Mouse (Mus musculus): ENCODE data around the gene Sugct. TPM values are rescaled to one million over a fixed set of nuclear protein-coding genes. Genes with fewer than 3 reads are reported as not detected.
A peak's percentile ranks its signal among the peaks of the same experiment; 100 is the strongest.

Gene Sugct
- polyA plus RNA-seq, 1 experiment from 2014 or later, result 2.7 TPM

DNA sequence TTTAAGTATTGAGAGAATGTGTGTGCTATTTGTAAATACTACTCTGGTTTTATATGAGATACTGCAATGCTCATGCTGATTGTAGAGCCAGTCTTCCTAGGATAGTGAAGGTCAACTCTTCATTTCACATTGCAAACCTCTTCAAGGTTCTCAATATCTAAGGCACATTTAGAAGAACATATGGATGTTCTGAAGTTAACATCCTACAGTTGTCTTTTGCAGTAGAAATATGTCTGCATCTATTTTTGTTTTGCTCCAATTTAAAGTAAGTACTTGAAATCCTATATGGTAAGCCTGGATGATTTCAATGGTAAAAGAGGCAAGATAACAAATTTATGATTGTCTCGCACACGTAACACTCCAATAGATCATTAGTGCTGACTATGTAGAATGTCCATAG is 638.7 kb downstream of the Sugct start:
- no peaks in the 10 kb centered on the region for H3K27me3 ChIP-seq (ENCODE audit: control insufficient read depth, insufficient read depth, low read length)
- H3K9me3 ChIP-seq (ENCODE audit: control insufficient read depth, low read length), result no peaks in the 10 kb centered on the region
- ATAC-seq (ENCODE audit: insufficient read depth, low FRiP score, low TSS enrichment) (no peak), DNase-seq (ENCODE audit: low spot score) (no peak)
- no peaks in the 10 kb centered on the region for H3K4me1 ChIP-seq (ENCODE audit: control insufficient read depth, insufficient read depth, low read length)
- no peaks in the 10 kb centered on the region for H3K36me3 ChIP-seq (ENCODE audit: control insufficient read depth, insufficient read depth, low read length)
- no peak overlapping the region for H3K4me3 ChIP-seq (ENCODE audit: low read depth, low read length)
- 88% methylated on average over 2 of the region's 2 CpGs for WGBS
- H3K27ac ChIP-seq (ENCODE audit: low read depth, low read length), result no peak overlapping the region
- H3K4me2 ChIP-seq (ENCODE audit: low read depth), result no peak overlapping the region
- H3K9ac ChIP-seq (ENCODE audit: low read length), result no peak overlapping the region

DNA sequence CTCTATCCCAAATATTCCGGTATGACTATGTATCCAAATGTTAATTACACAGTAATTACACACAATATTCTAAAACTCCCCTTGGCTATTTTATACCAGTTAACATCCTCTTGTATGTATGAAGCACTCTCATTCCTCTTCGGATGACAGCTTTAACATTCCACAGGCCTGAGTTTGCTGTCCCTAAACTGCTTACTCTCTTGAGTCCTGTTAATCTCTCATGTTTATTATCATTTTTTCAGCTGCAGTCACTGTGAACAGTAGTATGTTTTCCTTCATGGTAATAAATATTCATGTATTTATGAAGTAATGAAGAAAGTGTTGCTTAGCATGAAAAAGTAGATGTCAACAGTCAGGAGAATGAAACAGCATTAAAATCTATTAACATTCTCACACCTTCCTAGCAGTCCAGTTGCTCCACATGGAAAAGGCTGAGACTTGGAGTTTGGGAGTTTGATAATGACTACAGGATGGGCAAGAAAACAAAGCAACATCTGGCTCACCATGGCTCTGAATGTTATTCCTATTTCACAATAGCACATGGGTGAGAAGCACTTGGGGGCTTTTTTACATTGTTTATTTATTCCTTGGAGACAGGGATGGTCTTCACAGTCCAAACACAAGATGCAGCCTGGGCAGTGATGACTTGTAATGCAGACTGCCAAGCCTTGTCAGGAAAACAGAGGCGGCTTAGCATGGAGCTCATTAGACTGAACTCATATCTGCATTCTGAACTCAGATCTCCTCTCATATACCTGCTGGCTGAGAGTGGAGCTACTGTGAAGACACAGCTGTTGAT is 651.7 kb downstream of the Sugct start:
- Histone ChIP-seq H3K27ac (ENCODE audit: low read depth, low read length) (no peak overlapping the region), H3K4me2 (ENCODE audit: low read depth) (no peak overlapping the region), H3K9ac (ENCODE audit: low read length) (no peak overlapping the region), H3K36me3 (ENCODE audit: control insufficient read depth, insufficient read depth, low read length) (no peaks in the 10 kb centered on the region), H3K9me3 (ENCODE audit: control insufficient read depth, low read length) (no peaks in the 10 kb centered on the region), H3K27me3 (ENCODE audit: control insufficient read depth, insufficient read depth, low read length) (no peaks in the 10 kb centered on the region), H3K4me1 (ENCODE audit: control insufficient read depth, insufficient read depth, low read length) (no peaks in the 10 kb centered on the region), H3K4me3 (ENCODE audit: low read depth, low read length) (no peak overlapping the region)
- DNase-seq (ENCODE audit: low spot score) (no peak), ATAC-seq (ENCODE audit: insufficient read depth, low FRiP score, low TSS enrichment) (no peak)
- WGBS, result 83% methylated on average over 3 of the region's 3 CpGs

DNA sequence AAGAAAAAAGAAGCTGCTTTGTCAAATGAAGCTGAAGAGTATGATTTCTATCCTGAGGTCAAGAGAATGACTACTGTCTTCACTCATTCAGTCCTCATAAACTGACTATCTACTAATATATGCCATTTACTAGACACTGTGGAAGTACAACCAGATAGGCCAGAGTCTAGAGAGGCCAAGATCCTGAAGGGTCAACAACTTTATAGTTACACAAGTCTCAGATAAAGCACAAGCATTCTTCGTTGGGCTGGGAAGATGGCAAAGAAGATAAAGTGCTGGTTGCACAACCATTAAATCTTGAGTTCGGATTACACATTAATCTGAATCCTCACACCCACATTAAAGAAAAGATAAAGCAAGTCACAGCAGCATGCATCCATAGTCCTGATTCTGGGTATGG is 653.0 kb downstream of the Sugct start:
- Histone ChIP-seq H3K36me3 (ENCODE audit: control insufficient read depth, insufficient read depth, low read length) (no peaks in the 10 kb centered on the region), H3K9ac (ENCODE audit: low read length) (no peak overlapping the region), H3K4me1 (ENCODE audit: control insufficient read depth, insufficient read depth, low read length) (no peaks in the 10 kb centered on the region), H3K27me3 (ENCODE audit: control insufficient read depth, insufficient read depth, low read length) (no peaks in the 10 kb centered on the region), H3K4me3 (ENCODE audit: low read depth, low read length) (no peak overlapping the region), H3K9me3 (ENCODE audit: control insufficient read depth, low read length) (no peaks in the 10 kb centered on the region), H3K4me2 (ENCODE audit: low read depth) (no peak overlapping the region), H3K27ac (ENCODE audit: low read depth, low read length) (no peak overlapping the region)
- WGBS, result 85% methylated on average over 2 of the region's 2 CpGs
- ATAC-seq (ENCODE audit: insufficient read depth, low FRiP score, low TSS enrichment) (no peak), DNase-seq (ENCODE audit: low spot score) (no peak)

DNA sequence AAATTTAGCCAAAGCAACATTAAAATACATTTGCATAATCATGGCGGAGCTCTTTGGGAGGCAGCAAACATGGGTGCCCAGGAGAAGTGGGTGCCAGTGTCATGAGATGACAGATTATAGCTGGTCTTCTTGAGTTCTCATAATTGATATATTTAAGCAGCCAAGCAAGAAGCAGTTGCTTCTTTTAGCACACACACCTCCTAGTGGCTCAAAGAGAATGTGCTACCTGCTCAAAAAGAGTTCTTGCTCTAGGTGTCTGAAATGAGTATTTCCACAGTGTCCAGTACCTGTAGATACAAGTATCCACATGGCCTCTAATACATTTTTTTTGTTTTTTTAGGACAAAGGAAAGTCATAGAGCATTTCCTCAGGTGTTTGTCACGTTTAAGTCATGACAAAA is 655.6 kb downstream of the Sugct start:
- Histone ChIP-seq H3K27ac (ENCODE audit: low read depth, low read length) (no peak overlapping the region), H3K4me2 (ENCODE audit: low read depth) (no peak overlapping the region), H3K4me1 (ENCODE audit: control insufficient read depth, insufficient read depth, low read length) (no peaks in the 10 kb centered on the region), H3K9me3 (ENCODE audit: control insufficient read depth, low read length) (no peaks in the 10 kb centered on the region), H3K4me3 (ENCODE audit: low read depth, low read length) (no peak overlapping the region), H3K9ac (ENCODE audit: low read length) (no peak overlapping the region), H3K36me3 (ENCODE audit: control insufficient read depth, insufficient read depth, low read length) (no peaks in the 10 kb centered on the region), H3K27me3 (ENCODE audit: control insufficient read depth, insufficient read depth, low read length) (no peaks in the 10 kb centered on the region)
- WGBS, result 79% methylated on average over 2 of the region's 2 CpGs
- no peak for ATAC-seq (ENCODE audit: insufficient read depth, low FRiP score, low TSS enrichment)
- no peak for DNase-seq (ENCODE audit: low spot score)

DNA sequence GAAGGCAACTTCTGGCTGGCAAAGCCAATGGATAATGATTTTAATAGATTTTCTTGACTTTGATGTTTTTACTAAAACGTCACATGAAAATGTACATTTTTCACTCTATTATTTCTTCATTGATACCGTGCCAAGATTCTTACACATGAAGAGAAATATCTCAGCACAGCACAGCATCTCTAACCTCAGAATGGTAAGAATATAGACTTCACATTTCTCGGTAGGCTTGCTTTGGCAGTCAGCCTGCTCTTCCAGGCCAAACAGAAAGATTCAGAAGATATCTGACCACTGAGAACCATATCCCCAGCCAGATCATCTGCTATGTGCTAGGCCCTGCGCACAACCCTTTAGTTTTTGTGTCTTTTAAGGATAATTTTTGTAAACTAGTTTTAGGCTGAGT is 657.0 kb downstream of the Sugct start:
- 89% methylated on average over 4 of the region's 4 CpGs for WGBS
- no peak overlapping the region for H3K27ac ChIP-seq (ENCODE audit: low read depth, low read length)
- ATAC-seq (ENCODE audit: insufficient read depth, low FRiP score, low TSS enrichment), result no peak

DNA sequence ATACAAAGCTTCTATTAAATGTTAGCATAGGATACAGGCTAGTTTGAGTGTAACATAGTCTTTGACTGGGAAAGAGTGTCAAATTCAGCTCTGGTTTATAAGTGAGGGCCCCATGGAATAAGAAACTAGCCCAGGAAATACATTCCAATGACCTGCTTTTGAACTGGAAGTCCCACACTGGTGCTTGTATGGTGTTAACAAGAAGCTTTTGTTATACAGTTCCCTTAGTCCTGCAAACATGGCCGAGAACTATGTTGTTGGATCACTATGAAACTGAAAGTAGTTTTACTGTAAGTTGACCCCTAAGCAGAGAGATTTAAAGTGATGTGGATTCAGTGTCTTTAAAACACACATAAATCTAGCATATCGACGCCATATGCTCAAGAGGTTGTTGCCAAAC is 657.5 kb downstream of the Sugct start:
- H3K4me3 ChIP-seq (ENCODE audit: low read depth, low read length), result no peak overlapping the region
- H3K36me3 ChIP-seq (ENCODE audit: control insufficient read depth, insufficient read depth, low read length), result no peaks in the 10 kb centered on the region
- no peaks in the 10 kb centered on the region for H3K9me3 ChIP-seq (ENCODE audit: control insufficient read depth, low read length)
- no peak for DNase-seq (ENCODE audit: low spot score)
- H3K27me3 ChIP-seq (ENCODE audit: control insufficient read depth, insufficient read depth, low read length), result no peaks in the 10 kb centered on the region
- no peak overlapping the region for H3K9ac ChIP-seq (ENCODE audit: low read length)
- H3K4me1 ChIP-seq (ENCODE audit: control insufficient read depth, insufficient read depth, low read length), result no peaks in the 10 kb centered on the region
- H3K4me2 ChIP-seq (ENCODE audit: low read depth), result no peak overlapping the region
- no peak for ATAC-seq (ENCODE audit: insufficient read depth, low FRiP score, low TSS enrichment)
- H3K27ac ChIP-seq (ENCODE audit: low read depth, low read length), result no peak overlapping the region
- 83% methylated on average over 3 of the region's 3 CpGs for WGBS

More for the DNA sequence above, 657.0 kb downstream of the Sugct start:
- Histone ChIP-seq H3K4me1 (ENCODE audit: control insufficient read depth, insufficient read depth, low read length) (no peaks in the 10 kb centered on the region), H3K4me2 (ENCODE audit: low read depth) (no peak overlapping the region), H3K4me3 (ENCODE audit: low read depth, low read length) (no peak overlapping the region), H3K9ac (ENCODE audit: low read length) (no peak overlapping the region), H3K27me3 (ENCODE audit: control insufficient read depth, insufficient read depth, low read length) (no peaks in the 10 kb centered on the region), H3K9me3 (ENCODE audit: control insufficient read depth, low read length) (no peaks in the 10 kb centered on the region), H3K36me3 (ENCODE audit: control insufficient read depth, insufficient read depth, low read length) (no peaks in the 10 kb centered on the region)
- no peak for DNase-seq (ENCODE audit: low spot score)

DNA sequence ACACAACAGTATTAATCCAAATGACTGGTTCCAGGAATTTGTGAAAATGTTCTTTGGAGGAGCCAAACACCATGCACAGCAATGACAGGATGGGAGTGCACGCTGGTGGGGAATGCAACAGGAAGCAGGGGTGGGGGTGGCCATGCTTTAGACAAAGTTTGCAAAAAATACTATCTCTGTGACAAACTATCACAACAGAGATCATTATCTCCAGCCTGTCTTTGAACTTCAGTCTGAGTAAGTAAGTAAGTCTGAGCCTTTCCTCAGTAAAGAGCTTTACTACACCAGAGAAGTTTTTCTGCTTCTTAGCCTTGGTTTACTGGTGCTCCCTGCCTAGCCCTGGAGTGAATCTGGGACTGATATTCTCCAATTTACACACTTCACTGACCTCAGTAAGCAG is 664.6 kb downstream of the Sugct start:
- Histone ChIP-seq H3K36me3 (ENCODE audit: control insufficient read depth, insufficient read depth, low read length) (no peaks in the 10 kb centered on the region), H3K9me3 (ENCODE audit: control insufficient read depth, low read length) (no peaks in the 10 kb centered on the region), H3K4me3 (ENCODE audit: low read depth, low read length) (no peak overlapping the region), H3K4me2 (ENCODE audit: low read depth) (no peak overlapping the region), H3K9ac (ENCODE audit: low read length) (no peak overlapping the region), H3K27ac (ENCODE audit: low read depth, low read length) (no peak overlapping the region), H3K27me3 (ENCODE audit: control insufficient read depth, insufficient read depth, low read length) (no peaks in the 10 kb centered on the region), H3K4me1 (ENCODE audit: control insufficient read depth, insufficient read depth, low read length) (no peaks in the 10 kb centered on the region)
- no peak for ATAC-seq (ENCODE audit: insufficient read depth, low FRiP score, low TSS enrichment)
- DNase-seq (ENCODE audit: low spot score), result no peak
- WGBS, result 92% methylated on average over 1 of the region's 1 CpGs

DNA sequence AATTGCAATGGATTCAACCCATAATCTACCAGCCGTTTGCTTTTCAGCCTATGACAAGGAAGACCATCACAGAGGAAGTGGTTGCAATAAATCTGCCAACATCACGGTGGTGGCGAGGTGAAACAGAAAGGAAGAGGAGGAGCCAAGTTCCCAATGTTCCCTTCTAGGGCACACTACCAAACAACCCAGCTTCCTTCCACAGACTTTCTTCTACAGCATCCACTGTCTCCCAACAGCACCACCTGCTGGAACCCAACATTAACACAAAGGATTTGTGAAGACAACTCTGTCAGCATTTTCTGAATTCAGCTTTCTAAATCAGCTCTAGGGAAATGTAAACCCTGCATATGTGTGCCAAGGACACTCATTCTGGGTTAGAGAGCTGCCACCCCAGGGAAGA is 666.8 kb downstream of the Sugct start:
- WGBS, result 36% methylated on average over 3 of the region's 3 CpGs
- no peak overlapping the region for H3K27ac ChIP-seq (ENCODE audit: low read depth, low read length)
- H3K27me3 ChIP-seq (ENCODE audit: control insufficient read depth, insufficient read depth, low read length), result no peaks in the 10 kb centered on the region
- no peaks in the 10 kb centered on the region for H3K9me3 ChIP-seq (ENCODE audit: control insufficient read depth, low read length)
- H3K4me1 ChIP-seq (ENCODE audit: control insufficient read depth, insufficient read depth, low read length), result no peaks in the 10 kb centered on the region
- H3K9ac ChIP-seq (ENCODE audit: low read length), result no peak overlapping the region
- H3K36me3 ChIP-seq (ENCODE audit: control insufficient read depth, insufficient read depth, low read length), result no peaks in the 10 kb centered on the region
- H3K4me2 ChIP-seq (ENCODE audit: low read depth), result no peak overlapping the region
- peak; percentile 42 for DNase-seq (ENCODE audit: low spot score)
- no peak for ATAC-seq (ENCODE audit: insufficient read depth, low FRiP score, low TSS enrichment)
- no peak overlapping the region for H3K4me3 ChIP-seq (ENCODE audit: low read depth, low read length)

DNA sequence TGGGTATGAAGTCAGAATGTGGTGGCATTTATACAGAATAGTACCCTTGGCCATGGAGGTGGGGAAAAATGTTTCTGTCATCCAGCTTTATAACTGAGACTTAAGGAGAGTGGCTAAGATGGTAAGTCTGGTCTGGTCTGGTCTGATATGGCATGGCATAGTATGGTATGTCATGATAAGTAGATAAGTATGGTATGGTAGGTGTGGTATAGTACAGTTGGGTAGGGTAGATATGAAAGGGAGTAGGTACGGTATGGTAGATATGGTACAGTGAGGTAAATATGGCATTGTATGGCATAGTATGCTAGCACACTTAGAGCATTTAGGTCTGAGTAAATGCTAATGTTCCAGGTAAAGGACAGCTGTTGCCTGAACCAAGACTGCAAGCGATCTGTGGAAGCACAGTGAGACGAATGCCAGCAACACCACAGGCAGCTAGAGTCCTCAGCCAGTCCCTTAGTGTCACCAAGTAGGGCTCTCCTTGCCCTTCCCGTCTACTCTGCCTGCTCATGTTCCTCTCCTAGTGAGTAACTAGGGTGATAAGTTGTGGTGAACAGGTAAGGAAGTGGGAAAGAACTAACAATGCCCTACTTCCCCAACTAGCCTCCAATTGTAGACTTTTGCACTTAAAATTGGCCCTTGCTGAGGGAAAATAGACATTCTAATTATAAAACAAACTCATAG is 667.4 kb downstream of the Sugct start:
- Histone ChIP-seq H3K27me3 (ENCODE audit: control insufficient read depth, insufficient read depth, low read length) (no peaks in the 10 kb centered on the region), H3K9ac (ENCODE audit: low read length) (no peak overlapping the region), H3K27ac (ENCODE audit: low read depth, low read length) (no peak overlapping the region), H3K4me1 (ENCODE audit: control insufficient read depth, insufficient read depth, low read length) (no peaks in the 10 kb centered on the region), H3K4me2 (ENCODE audit: low read depth) (no peak overlapping the region), H3K36me3 (ENCODE audit: control insufficient read depth, insufficient read depth, low read length) (no peaks in the 10 kb centered on the region), H3K9me3 (ENCODE audit: control insufficient read depth, low read length) (no peaks in the 10 kb centered on the region), H3K4me3 (ENCODE audit: low read depth, low read length) (no peak overlapping the region)
- WGBS, result 90% methylated on average over 4 of the region's 4 CpGs
- DNase-seq (ENCODE audit: low spot score), result no peak
- no peak for ATAC-seq (ENCODE audit: insufficient read depth, low FRiP score, low TSS enrichment)
